Mouse (Mus musculus) CH12.LX (cell line): ENCODE measurements around the gene Mtx1. TPM values are rescaled to one million over a fixed set of nuclear protein-coding genes. Genes with fewer than 3 reads are reported as not detected.

Experiments used
- DNase-seq: peaks from one replicate; pipeline ENCODE4 v3.0.0-alpha.2; 2013; ENCODE audit errors: extremely low read depth
- H3K27ac ChIP-seq: 2 replicates; pipeline ENCODE4 v1.5.1; 2012; ENCODE audit warnings: low read depth, mild to moderate bottlenecking, control low read depth, moderate library complexity; ENCODE audit not compliant: insufficient read depth
- H3K27me3 ChIP-seq: replicated peaks from 2 replicates; pipeline ENCODE3; 2012; ENCODE audit warnings: inconsistent platforms
- H3K36me3 ChIP-seq, 2 experiments: replicated peaks in 1 of 2; 2 replicates each; pipeline versions ENCODE3 to v1.6.1; 2012; ENCODE audit warnings: inconsistent platforms in 1 of 2, low read length in 1 of 2, mild to moderate bottlenecking in 1 of 2, mixed read lengths in 1 of 2, moderate library complexity in 1 of 2; ENCODE audit not compliant: control insufficient read depth in 1 of 2, insufficient read depth in 1 of 2
- H3K4me1 ChIP-seq, 2 experiments: 2 replicates each; pipeline ENCODE4 v1.6.1; 2012; ENCODE audit warnings: inconsistent platforms in 1 of 2, moderate library complexity in 1 of 2; ENCODE audit not compliant: insufficient read depth in 2 of 2, control insufficient read depth in 1 of 2
- H3K4me2 ChIP-seq: 2 replicates; pipeline ENCODE4 v1.6.1; 2012; ENCODE audit warnings: low read depth, mild to moderate bottlenecking, control low read depth; ENCODE audit not compliant: poor library complexity, insufficient read depth, severe bottlenecking
- H3K4me3 ChIP-seq, 3 experiments: fragments of 150-350 bp in 1 of 3; sonication (generic) in 1 of 3; replicated peaks in 1 of 3; 2 replicates each; pipeline versions ENCODE3 to v1.5.1; 2011 to 2012; ENCODE audit warnings: low read depth in 2 of 3, low read length in 2 of 3, mild to moderate bottlenecking in 2 of 3, moderate library complexity in 2 of 3, control low read depth in 1 of 3, improper control_type of control experiment in 1 of 3, inconsistent platforms in 1 of 3, mixed read lengths in 1 of 3; ENCODE audit not compliant: poor library complexity in 1 of 3
- H3K79me2 ChIP-seq: replicated peaks from 2 replicates; pipeline ENCODE4 v1.6.1; 2012; ENCODE audit warnings: mild to moderate bottlenecking, moderate library complexity; ENCODE audit not compliant: control insufficient read depth, poor library complexity, insufficient read depth, severe bottlenecking; ENCODE audit errors: extremely low read depth
- H3K9ac ChIP-seq: 2 replicates; pipeline ENCODE4 v1.6.1; 2012; ENCODE audit warnings: low read depth, mild to moderate bottlenecking, control low read depth, moderate library complexity; ENCODE audit not compliant: insufficient read depth
- H3K9me3 ChIP-seq: replicated peaks from 2 replicates; pipeline ENCODE3; 2012; ENCODE audit warnings: low read length, inconsistent platforms, mixed read lengths
- BHLHE40 ChIP-seq: IDR thresholded peaks from 2 replicates; pipeline ENCODE4 v1.6.1; 2011; ENCODE audit warnings: mild to moderate bottlenecking, low read depth, low read length, improper control_type of control experiment
- CTCF ChIP-seq, 2 experiments: IDR thresholded peaks in 1 of 2; conservative IDR thresholded peaks in 1 of 2; 2 replicates each; pipeline ENCODE4 v1.5.1; 2011 to 2012; ENCODE audit warnings: low read depth in 2 of 2, low read length in 2 of 2, improper control_type of control experiment in 1 of 2, inconsistent platforms in 1 of 2, mild to moderate bottlenecking in 1 of 2, moderate library complexity in 1 of 2
- E2F4 ChIP-seq: IDR thresholded peaks from 2 replicates; pipeline ENCODE4 v1.6.1; 2011; ENCODE audit warnings: low read depth, low read length, improper control_type of control experiment; ENCODE audit not compliant: insufficient replicate concordance
- EP300 ChIP-seq: IDR thresholded peaks from 2 replicates; pipeline ENCODE4 v1.6.1; 2011; ENCODE audit warnings: low read length, improper control_type of control experiment
- HCFC1 ChIP-seq: IDR thresholded peaks from 2 replicates; pipeline ENCODE4 v1.6.1; 2012; ENCODE audit warnings: low read depth, mild to moderate bottlenecking, inconsistent platforms, low read length, improper control_type of control experiment
- JUND ChIP-seq: conservative IDR thresholded peaks from 2 replicates; pipeline ENCODE4 v1.6.1; 2011; ENCODE audit warnings: low read depth, low read length, improper control_type of control experiment
- MAX ChIP-seq: IDR thresholded peaks from 2 replicates; pipeline ENCODE4 v1.6.1; 2011; ENCODE audit warnings: low read length, improper control_type of control experiment
- MAZ ChIP-seq: IDR thresholded peaks from 2 replicates; pipeline ENCODE4 v1.6.1; 2012; ENCODE audit warnings: low read depth, mild to moderate bottlenecking, inconsistent platforms, low read length, improper control_type of control experiment, moderate library complexity
- MEF2A ChIP-seq: IDR thresholded peaks from 2 replicates; pipeline ENCODE4 v1.6.1; 2014; ENCODE audit warnings: low read depth, mild to moderate bottlenecking, inconsistent platforms, low read length, improper control_type of control experiment, borderline replicate concordance
- MYC ChIP-seq: IDR thresholded peaks from 2 replicates; pipeline ENCODE4 v1.6.1; 2011; ENCODE audit warnings: low read depth, mild to moderate bottlenecking, improper control_type of control experiment, low read length
- NELFE ChIP-seq: IDR thresholded peaks from 2 replicates; pipeline ENCODE4 v1.6.1; 2011; ENCODE audit warnings: low read depth, low read length, improper control_type of control experiment
- NRF1 ChIP-seq: IDR thresholded peaks from 2 replicates; pipeline ENCODE4 v1.6.1; 2014; ENCODE audit warnings: low read depth, mild to moderate bottlenecking, inconsistent platforms, low read length, improper control_type of control experiment, moderate library complexity
- POLR2A ChIP-seq: IDR thresholded peaks from 2 replicates; pipeline ENCODE4 v1.6.1; 2011; ENCODE audit warnings: low read depth, mild to moderate bottlenecking, improper control_type of control experiment, low read length
- RAD21 ChIP-seq: IDR thresholded peaks from 2 replicates; pipeline ENCODE4 v1.6.1; 2011; ENCODE audit warnings: low read depth, mild to moderate bottlenecking, low read length, improper control_type of control experiment, moderate library complexity
- RCOR1 ChIP-seq: conservative IDR thresholded peaks from 2 replicates; pipeline ENCODE4 v1.6.1; 2012; ENCODE audit warnings: low read depth, mild to moderate bottlenecking, inconsistent platforms, low read length, improper control_type of control experiment
- TCF12 ChIP-seq: IDR thresholded peaks from 2 replicates; pipeline ENCODE4 v1.6.1; 2014; ENCODE audit warnings: low read depth, mild to moderate bottlenecking, inconsistent platforms, low read length, improper control_type of control experiment
- UBTF ChIP-seq: IDR thresholded peaks from 2 replicates; pipeline ENCODE4 v1.6.1; 2012; ENCODE audit warnings: low read depth, mild to moderate bottlenecking, inconsistent platforms, low read length, improper control_type of control experiment, moderate library complexity
- USF1 ChIP-seq: IDR thresholded peaks from 2 replicates; pipeline ENCODE4 v1.6.1; 2014; ENCODE audit warnings: low read depth, mild to moderate bottlenecking, inconsistent platforms, low read length, improper control_type of control experiment
- USF2 ChIP-seq: conservative IDR thresholded peaks from 2 replicates; pipeline ENCODE4 v1.6.1; 2011; ENCODE audit warnings: low read depth, low read length, improper control_type of control experiment
- ZKSCAN1 ChIP-seq: IDR thresholded peaks from 2 replicates; pipeline ENCODE4 v1.6.1; 2012; ENCODE audit warnings: low read depth, inconsistent platforms, low read length, improper control_type of control experiment, borderline replicate concordance
- ZNF384 ChIP-seq: IDR thresholded peaks from 2 replicates; pipeline ENCODE4 v1.6.1; 2012; ENCODE audit warnings: low read depth, low read length, improper control_type of control experiment, inconsistent platforms
- dilution Hi-C: fragments of 300-500 bp; cut with MboI; formaldehyde crosslinking; loops from 2 replicates; pipeline ENCODE4 v1.14.3; 2020; ENCODE audit warnings: low sequenced_read_pairs; ENCODE audit not compliant: extremely low pct_unique_long_range_greater_than_20kb, extremely low pct_ligation_motif_present
- in situ Hi-C: fragments of 300-500 bp; cut with MboI; formaldehyde crosslinking; loops from 3 replicates; pipeline ENCODE4 v1.14.3; 2019; ENCODE audit warnings: low sequenced_read_pairs, low pct_ligation_motif_present, low pct_unique_long_range_greater_than_20kb, mixed read lengths
- polyA plus RNA-seq: library from polyadenylated mRNA; unstranded; fragments of >175 nt; gene quantifications from 2 replicates; pipeline ENCODE4 v1.2.1, GENCODE M21; 2012; ENCODE audit warnings: low read depth; ENCODE audit not compliant: insufficient read length
- total RNA-seq, 2 experiments: library from RNA; depleted of rRNA; stranded (reverse); fragments of 300-350 nt in 1 of 2; fragments of >200 nt in 1 of 2; gene quantifications; 2 replicates each; pipeline ENCODE4 v1.2.3; 2012 to 2014

Gene Mtx1
- total and polyA plus RNA-seq, 3 experiments: 162 to 299 (median 205) TPM

- Histone ChIP-seq H3K9me3 (no peaks in the 10 kb centered on the region), H3K9ac (no peak overlapping the region), H3K4me1 (peaks cover 0 to 10% of the 10 kb centered on the region in 2 experiments; a peak in 2 of 4 replicates), H3K4me3 (peak overlapping the region in 2 of 3 experiments; percentile 32 to 50), H3K36me3 (peaks cover 90 to 100% of the 10 kb centered on the region in 2 experiments), H3K4me2 (no peak overlapping the region), H3K27ac (no peak overlapping the region), H3K79me2 (no peaks in the 10 kb centered on the region), H3K27me3 (no peaks in the 10 kb centered on the region)
- TF ChIP-seq BHLHE40 (no peak), MYC (no peak), MEF2A (no peak), RAD21 (no peak), UBTF (no peak), RCOR1 (no peak), ZKSCAN1 (no peak), NRF1 (no peak), E2F4 (no peak), USF1 (no peak), MAX (no peak), EP300 (no peak), TCF12 (no peak), MAZ (no peak), CTCF (conservative IDR thresholded peaks at IDR 0.05 in 1 of 2, IDR thresholded peaks at IDR 0.05 in 1 of 2; ENCODE audit: low read depth in 2 of 2, low read length in 2 of 2) (no peak), NELFE (no peak), POLR2A (no peak), JUND (no peak)
- in situ Hi-C loops (no loop called here), dilution Hi-C loops (no loop called here)
- peak; percentile 13 for DNase-seq
These were observed 48.8 kb downstream of the Mtx1 start for GRCm38 (mm10) chr3:89178107-89178385.

- dilution Hi-C loops: no loop called here
These were observed 49.4 kb downstream of the Mtx1 start, which contains the start of gene Scamp3 for GRCm38 (mm10) chr3:89177242-89178106. TSS of gene Scamp3 (plus strand) at chr3:89177473.

More at GRCm38 (mm10) chr3:89177242-89178106, 49.4 kb downstream of the Mtx1 start, which contains the start of gene Scamp3:
- H3K4me3 ChIP-seq: peak within 1 kb of the TSS in 2 of 3 experiments; percentile 32 to 50
- in situ Hi-C loops: no loop called here
- no peak within 1 kb of the TSS for H3K9ac ChIP-seq
- H3K4me2 ChIP-seq: no peak within 1 kb of the TSS
- peaks cover 89 to 100% of the 10 kb centered on the region in 2 experiments for H3K36me3 ChIP-seq
- TF ChIP-seq USF1 (peak; percentile 75), RCOR1 (no peak), POLR2A (0 out of 2 replicates have a peak, but pooled peaks have one; percentile 25), JUND (no peak), USF2 (peak; percentile 77), BHLHE40 (peak; percentile 89), ZNF384 (peak; percentile 71), HCFC1 (peak; percentile 76), NRF1 (peak; percentile 63)
- H3K27ac ChIP-seq: no peak within 1 kb of the TSS
- H3K27me3 ChIP-seq: no peaks in the 10 kb centered on the region
- peak; percentile 79 for DNase-seq
- no peaks in the 10 kb centered on the region for H3K79me2 ChIP-seq
- H3K9me3 ChIP-seq: no peaks in the 10 kb centered on the region
- H3K4me1 ChIP-seq: peaks cover 0 to 10% of the 10 kb centered on the region in 2 experiments; a peak in 2 of 4 replicates
